Mouse (Mus musculus) adrenal gland, postnatal 25 days (tissue): Measurements from ENCODE around the gene Gm20883. TPM values are rescaled to one million over a fixed set of nuclear protein-coding genes. Genes with fewer than 3 reads are reported as not detected.
"Not testable (repeated sequence)": the region's sequence is repeated elsewhere in the genome, so short reads cannot be mapped to it uniquely, and the experiment has no call there.

Experiments used
- DNase-seq: peaks from one replicate; pipeline ENCODE4 v3.0.0; 2021; ENCODE audit warnings: mixed read lengths
- long read RNA-seq: library from polyadenylated mRNA; stranded (forward); transcript quantifications from one replicate; pipeline ENCODE4 v2.0.0, GENCODE M21; 2021
- total RNA-seq: library from RNA; stranded (reverse); gene quantifications from 2 replicates; pipeline ENCODE4 v1.2.3, GENCODE M21; 2021

Gm20883 gene
- total RNA-seq = not detected in 2 replicates
- long read RNA-seq = 0 reads

DNA sequence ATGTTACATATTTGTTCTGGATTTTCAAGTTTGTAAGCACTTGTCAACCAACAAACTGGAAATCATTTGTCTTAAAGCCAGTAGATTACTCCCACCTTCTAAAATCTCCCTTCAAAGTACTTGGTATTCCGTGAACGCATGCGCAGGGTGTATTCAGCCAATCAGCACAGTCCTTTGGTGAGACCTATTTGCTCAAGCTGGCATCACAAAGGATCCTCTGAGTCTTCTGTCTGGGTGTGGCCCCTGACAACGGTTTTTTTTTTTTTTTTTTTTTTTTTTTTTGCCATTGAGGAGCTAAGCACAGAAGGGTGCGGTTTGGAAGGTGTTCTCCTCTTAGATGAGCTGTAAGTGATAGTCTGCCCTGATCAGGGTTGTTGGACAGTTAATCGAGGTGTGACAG is at the start of gene Gm20883:
Gene Gm20883, plus strand, starts transcription at position 301 of the 400 bp plus-strand sequence.
- DNase-seq = not testable (repeated sequence)
